Mouse (Mus musculus) midbrain, embryonic 16.5 days (tissue): Measurements from ENCODE around the gene Rorb. TPM values are rescaled to one million over a fixed set of nuclear protein-coding genes. Genes with fewer than 3 reads are reported as not detected.

Experiments used
- ATAC-seq: fragments of 200-750 bp; cut with Nextera tagmentation; 2 replicates; pipeline ENCODE4 v1.8.0; 2017; ENCODE audit warnings: moderate TSS enrichment
- H3K27ac ChIP-seq: fragments of 300-500 bp; sonication (generic); 2 replicates; pipeline ENCODE4 v1.5.1; 2014; ENCODE audit warnings: mild to moderate bottlenecking, low read length, mixed read lengths
- H3K27me3 ChIP-seq: fragments of 300-500 bp; sonication (generic); 2 replicates; pipeline ENCODE4 v1.6.1; 2014; ENCODE audit warnings: low read depth, low read length, mixed read lengths; ENCODE audit not compliant: control insufficient read depth, insufficient read depth
- H3K36me3 ChIP-seq: fragments of 300-500 bp; sonication (generic); 2 replicates; pipeline ENCODE4 v1.6.1; 2014; ENCODE audit warnings: mild to moderate bottlenecking, low read length, moderate library complexity, mixed read lengths; ENCODE audit not compliant: control insufficient read depth, insufficient read depth
- H3K4me1 ChIP-seq: fragments of 300-500 bp; sonication (generic); 2 replicates; pipeline ENCODE4 v1.6.1; 2014; ENCODE audit warnings: mild to moderate bottlenecking, low read length, mixed read lengths; ENCODE audit not compliant: control insufficient read depth, insufficient read depth
- H3K4me2 ChIP-seq: fragments of 300-500 bp; sonication (generic); 2 replicates; pipeline ENCODE4 v1.6.1; 2014; ENCODE audit warnings: mild to moderate bottlenecking, low read length, mixed read lengths
- H3K4me3 ChIP-seq: fragments of 300-500 bp; sonication (generic); 2 replicates; pipeline ENCODE4 v1.5.1; 2014; ENCODE audit warnings: low read depth, mild to moderate bottlenecking, low read length, moderate library complexity, mixed read lengths
- H3K9ac ChIP-seq: fragments of 300-500 bp; sonication (generic); 2 replicates; pipeline ENCODE4 v1.6.1; 2014; ENCODE audit warnings: low read depth, low read length, mixed read lengths
- H3K9me3 ChIP-seq: fragments of 300-500 bp; sonication (generic); replicated peaks from 2 replicates; pipeline ENCODE4 v1.6.1; 2014; ENCODE audit warnings: mild to moderate bottlenecking, low read length, mixed read lengths; ENCODE audit not compliant: control insufficient read depth, poor library complexity, severe bottlenecking
- WGBS: fragments of 180-500 bp; shearing (Covaris S2); extraction: QIAGEN DNeasy Blood & Tissue Kit; methylation state at CpG from one replicate; pipeline ENCODE4 v1.1.7; 2014; 5-methylcytosine and 5-hydroxymethylcytosine counted together
- polyA plus RNA-seq: library from polyadenylated mRNA; unstranded; fragments of >200 nt; fragmentation: Nextera tagmentation; extraction: Ambion mirVana; gene quantifications from 2 replicates; pipeline ENCODE4 v1.2.1, GENCODE M21; 2015

Rorb gene
- polyA plus RNA-seq, 1 experiment from 2014 or later, result 23.0 TPM

GRCm38 (mm10) chr19:19110011-19110768, 806 bp downstream of the Rorb start:
- Histone ChIP-seq H3K36me3 (no peaks in the 10 kb centered on the region), H3K27me3 (no peaks in the 10 kb centered on the region), H3K9ac (peak overlapping the region; percentile 68), H3K4me1 (peaks cover 18% of the 10 kb centered on the region), H3K4me3 (peak overlapping the region; percentile 51), H3K9me3 (no peaks in the 10 kb centered on the region), H3K27ac (peak overlapping the region; percentile 73), H3K4me2 (peak overlapping the region; percentile 79)
- under 1% methylated on average over 49 of the region's 49 CpGs for WGBS
- peak; percentile 66 for ATAC-seq

DNA sequence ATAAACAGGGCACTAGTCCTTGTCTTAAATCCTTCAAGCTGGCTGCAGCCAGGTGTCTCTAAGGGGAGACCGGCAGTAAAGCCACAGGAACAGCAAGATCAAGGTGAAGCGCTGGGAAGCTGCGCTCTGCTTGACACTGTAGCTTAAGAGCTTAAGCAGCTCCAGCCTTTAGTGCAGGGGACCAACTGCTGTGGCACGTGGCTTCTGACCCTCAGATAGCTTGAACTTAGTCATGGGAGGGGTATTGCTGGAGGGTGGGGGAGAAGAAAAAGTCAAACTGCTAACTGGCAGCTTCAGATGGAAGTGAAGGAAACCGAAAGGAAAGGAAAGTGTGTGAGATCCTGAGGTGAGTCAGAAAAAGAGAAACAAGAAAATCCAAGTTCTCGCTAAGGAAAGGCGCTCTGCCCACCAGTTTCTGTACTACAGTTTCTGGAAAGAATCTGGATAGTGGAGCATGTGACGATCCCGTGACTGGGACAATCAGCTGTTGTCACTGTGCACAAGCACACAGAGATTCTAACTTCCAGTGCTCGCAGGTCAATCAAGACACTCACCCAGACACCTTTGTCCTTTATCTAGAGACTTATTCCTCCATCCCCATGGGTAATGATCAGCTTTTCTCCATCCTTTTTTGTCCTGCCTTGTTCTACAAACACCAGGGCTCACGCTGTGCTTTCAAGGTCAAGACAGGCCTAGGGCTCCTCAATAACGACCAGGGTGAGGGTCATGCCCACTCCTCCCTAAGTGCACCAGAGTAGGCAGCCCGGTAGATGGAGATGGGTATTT, 2.2 kb downstream of the Rorb start:
- Histone ChIP-seq H3K4me3 (peak overlapping the region; percentile 51), H3K27ac (no peak overlapping the region), H3K4me1 (peaks cover 18% of the 10 kb centered on the region), H3K9ac (peak overlapping the region; percentile 68; the same call in 1 of the 2 replicates), H3K36me3 (no peaks in the 10 kb centered on the region), H3K27me3 (no peaks in the 10 kb centered on the region), H3K4me2 (peak overlapping the region; percentile 79), H3K9me3 (no peaks in the 10 kb centered on the region)
- ATAC-seq, result no peak
- 30% methylated on average over 13 of the region's 13 CpGs for WGBS

DNA sequence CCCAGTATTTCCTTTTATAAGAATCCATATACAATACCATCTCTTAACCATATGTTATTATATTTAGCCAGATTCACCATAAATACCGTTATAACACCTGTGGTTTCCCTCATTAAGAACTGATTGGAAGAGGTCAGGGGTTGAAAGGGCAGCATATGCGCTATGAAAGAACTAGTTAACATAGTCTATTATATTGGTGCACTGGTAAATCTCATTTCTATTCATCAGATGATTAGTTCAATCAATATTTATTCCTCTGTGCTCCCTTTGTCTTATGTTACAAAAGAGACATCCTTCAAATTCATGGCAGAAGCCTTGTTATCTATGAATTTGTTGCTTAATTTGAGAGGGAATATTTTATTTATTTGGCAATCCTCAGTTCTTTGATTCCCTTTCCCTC, 6.4 kb downstream of the Rorb start:
- H3K4me3 ChIP-seq, result no peak overlapping the region
- H3K9me3 ChIP-seq, result no peaks in the 10 kb centered on the region
- no peak overlapping the region for H3K4me2 ChIP-seq
- H3K4me1 ChIP-seq, result peaks cover 15% of the 10 kb centered on the region
- no peaks in the 10 kb centered on the region for H3K36me3 ChIP-seq
- WGBS, result 78% methylated on average over 2 of the region's 2 CpGs
- H3K9ac ChIP-seq, result no peak overlapping the region
- H3K27ac ChIP-seq, result no peak overlapping the region
- no peak for ATAC-seq
- no peaks in the 10 kb centered on the region for H3K27me3 ChIP-seq

DNA sequence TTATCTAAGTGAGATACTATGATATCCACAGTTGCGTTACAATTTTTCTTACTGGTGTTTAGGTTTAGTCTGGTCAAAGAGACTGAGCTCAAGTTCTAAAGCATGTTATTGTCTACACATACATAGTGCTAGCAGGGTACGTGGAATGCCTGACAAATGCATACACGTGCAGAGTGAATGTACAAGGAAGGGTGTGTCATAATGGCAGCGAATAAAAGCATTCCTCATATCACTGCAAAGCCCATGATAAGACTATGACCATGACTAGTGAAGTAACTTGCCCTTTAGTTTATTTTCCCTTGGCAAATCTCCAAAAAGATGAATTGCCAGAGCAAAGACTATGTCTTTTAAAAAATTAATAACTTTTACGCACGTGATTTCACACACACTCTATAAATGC, 13.8 kb downstream of the Rorb start:
- Histone ChIP-seq H3K4me2 (no peak overlapping the region), H3K36me3 (no peaks in the 10 kb centered on the region), H3K4me1 (peaks cover 3% of the 10 kb centered on the region; the same call in 1 of the 2 replicates), H3K27me3 (no peaks in the 10 kb centered on the region), H3K9me3 (no peaks in the 10 kb centered on the region), H3K9ac (no peak overlapping the region), H3K4me3 (no peak overlapping the region), H3K27ac (no peak overlapping the region)
- WGBS, result 87% methylated on average over 6 of the region's 6 CpGs
- ATAC-seq, result peak; percentile 51; the same call in 1 of the 2 replicates

- Histone ChIP-seq H3K4me1 (no peaks in the 10 kb centered on the region), H3K9ac (no peak overlapping the region), H3K36me3 (no peaks in the 10 kb centered on the region), H3K4me2 (no peak overlapping the region), H3K27me3 (no peaks in the 10 kb centered on the region), H3K4me3 (no peak overlapping the region), H3K9me3 (no peaks in the 10 kb centered on the region), H3K27ac (no peak overlapping the region)
- no peak for ATAC-seq
- 67% methylated on average over 7 of the region's 7 CpGs for WGBS
Observed at GRCm38 (mm10) chr19:19089427-19089826, 21.6 kb downstream of the Rorb start.

- H3K9ac ChIP-seq, result no peak overlapping the region
- H3K4me2 ChIP-seq, result no peak overlapping the region
- peak; percentile 67; the same call in 1 of the 2 replicates for ATAC-seq
- no peak overlapping the region for H3K4me3 ChIP-seq
- no peaks in the 10 kb centered on the region for H3K36me3 ChIP-seq
- H3K9me3 ChIP-seq, result no peaks in the 10 kb centered on the region
- no peaks in the 10 kb centered on the region for H3K27me3 ChIP-seq
- peaks cover 3% of the 10 kb centered on the region; the same call in 1 of the 2 replicates for H3K4me1 ChIP-seq
- H3K27ac ChIP-seq, result no peak overlapping the region
- 44% methylated on average over 8 of the region's 8 CpGs for WGBS
Observed at GRCm38 (mm10) chr19:19077880-19078279, 33.1 kb downstream of the Rorb start.

GRCm38 (mm10) chr19:19074756-19075155, 36.2 kb downstream of the Rorb start:
- no peak overlapping the region for H3K4me3 ChIP-seq
- 80% methylated on average over 6 of the region's 6 CpGs for WGBS
- H3K27me3 ChIP-seq, result no peaks in the 10 kb centered on the region
- H3K27ac ChIP-seq, result no peak overlapping the region
- H3K9me3 ChIP-seq, result no peaks in the 10 kb centered on the region
- H3K4me2 ChIP-seq, result no peak overlapping the region
- no peaks in the 10 kb centered on the region for H3K36me3 ChIP-seq
- peaks cover 3% of the 10 kb centered on the region; the same call in 1 of the 2 replicates for H3K4me1 ChIP-seq
- ATAC-seq, result no peak
- no peak overlapping the region for H3K9ac ChIP-seq

DNA sequence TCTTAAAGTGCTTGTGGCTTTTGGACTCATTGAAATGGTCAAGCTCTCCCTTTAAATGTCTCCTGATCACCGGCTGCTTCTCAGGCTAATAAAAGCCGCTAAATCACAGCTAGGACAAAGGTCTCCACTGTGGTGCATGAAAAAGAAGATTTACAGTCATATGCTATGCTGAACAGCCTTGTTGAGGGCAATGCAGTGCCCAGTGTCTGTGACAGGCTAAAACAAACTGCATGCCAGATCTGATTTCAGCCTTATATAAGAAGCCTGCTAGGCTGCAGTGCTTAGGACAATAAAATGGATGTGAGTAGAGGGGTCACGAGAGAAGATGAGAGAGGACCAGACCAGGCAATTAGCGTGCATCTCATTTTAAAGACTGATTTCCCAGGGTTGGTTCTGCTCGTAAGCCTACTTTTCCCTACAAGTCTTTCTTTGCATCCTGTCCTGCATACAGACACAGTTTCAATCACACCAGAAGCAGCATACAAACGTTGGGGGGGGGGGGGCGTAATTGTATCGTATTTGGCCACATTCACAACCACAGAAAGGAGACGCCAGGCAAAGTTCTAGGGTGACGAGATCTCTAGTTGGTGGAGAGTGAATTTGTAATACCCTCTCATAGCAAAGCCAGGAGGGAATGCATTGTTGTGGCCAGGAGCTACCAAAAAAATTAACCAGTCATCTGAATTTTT, 52.1 kb downstream of the Rorb start:
- peak; percentile 80 for ATAC-seq
- no peak overlapping the region for H3K27ac ChIP-seq
- WGBS, result 28% methylated on average over 10 of the region's 10 CpGs

More for the DNA sequence above, 52.1 kb downstream of the Rorb start:
- Histone ChIP-seq H3K4me3 (no peak overlapping the region), H3K4me1 (peaks cover 22% of the 10 kb centered on the region), H3K27me3 (no peaks in the 10 kb centered on the region), H3K36me3 (no peaks in the 10 kb centered on the region), H3K4me2 (peak overlapping the region; percentile 32), H3K9me3 (no peaks in the 10 kb centered on the region), H3K9ac (0 out of 2 replicates have a peak overlapping the region, but pooled peaks have one; percentile 2)
